Mouse (Mus musculus) thymus, postnatal 25 days (tissue): ENCODE results near the gene Ephb2.

Experiments
- DNase-seq: peaks from one replicate; pipeline ENCODE4 v3.0.0; 2022

Ephb2 gene

DNA sequence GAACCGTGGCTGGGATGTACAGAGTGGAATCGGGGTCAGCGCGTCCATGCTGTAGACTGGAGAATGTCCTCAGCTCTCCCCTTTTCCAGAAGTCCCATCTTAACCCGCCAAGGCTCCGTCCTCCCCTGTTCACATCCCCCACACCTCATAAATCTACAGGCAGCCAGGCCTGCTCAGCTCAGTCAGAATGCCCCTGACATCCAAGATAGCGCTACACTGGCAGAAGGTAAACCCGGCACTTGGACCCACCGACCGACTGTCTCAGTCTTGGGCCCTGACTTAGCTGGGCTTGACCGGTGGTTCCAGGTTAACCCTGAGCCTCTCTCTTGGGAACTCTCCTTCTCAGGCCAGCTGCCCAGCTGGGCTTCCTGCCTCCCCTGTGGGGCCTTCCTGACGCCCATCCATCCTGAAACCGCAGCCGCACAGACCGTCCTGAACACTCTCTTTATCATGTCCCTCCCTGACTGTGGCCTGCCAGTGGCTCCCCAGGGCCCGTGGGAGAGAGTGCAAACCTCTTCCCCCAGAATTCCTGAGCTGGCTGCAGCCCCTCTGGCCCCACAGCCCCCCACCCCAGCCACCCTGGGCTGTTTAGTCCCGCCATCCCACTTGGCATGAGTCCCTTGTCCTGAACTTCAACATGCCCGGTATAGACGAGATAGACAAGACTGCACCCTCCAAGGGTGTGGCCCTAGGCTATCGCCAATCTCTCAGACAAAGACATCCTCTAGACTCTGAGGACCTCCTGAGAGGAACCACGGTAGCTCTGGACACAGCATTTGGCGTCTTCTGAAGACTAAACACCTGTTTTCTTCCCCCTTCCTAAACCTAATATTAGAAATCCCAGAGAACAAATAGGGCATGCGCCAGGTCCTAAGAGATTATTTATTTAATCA, 37.9 kb downstream of the Ephb2 start:
- no peak for DNase-seq

DNA sequence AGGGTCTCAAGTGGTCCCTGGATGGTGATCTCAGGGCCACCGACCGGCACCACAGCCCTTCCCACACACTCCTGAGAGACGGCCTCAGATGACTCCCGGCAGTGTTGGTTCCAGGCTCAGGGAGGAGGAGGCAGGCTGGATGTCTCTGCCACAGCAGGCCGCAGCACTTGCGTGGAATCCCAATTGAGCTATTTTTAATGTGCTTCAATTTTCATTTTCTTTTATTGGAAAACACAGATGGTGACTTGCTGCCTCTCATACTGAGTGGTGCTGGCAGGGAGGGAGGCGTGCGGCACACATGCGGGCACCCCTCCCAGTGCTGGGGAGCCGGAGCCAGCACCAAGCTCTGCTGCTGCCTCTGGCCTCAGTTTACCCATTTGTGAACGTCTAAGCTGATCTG, 42.5 kb downstream of the Ephb2 start:
- DNase-seq = no peak

DNA sequence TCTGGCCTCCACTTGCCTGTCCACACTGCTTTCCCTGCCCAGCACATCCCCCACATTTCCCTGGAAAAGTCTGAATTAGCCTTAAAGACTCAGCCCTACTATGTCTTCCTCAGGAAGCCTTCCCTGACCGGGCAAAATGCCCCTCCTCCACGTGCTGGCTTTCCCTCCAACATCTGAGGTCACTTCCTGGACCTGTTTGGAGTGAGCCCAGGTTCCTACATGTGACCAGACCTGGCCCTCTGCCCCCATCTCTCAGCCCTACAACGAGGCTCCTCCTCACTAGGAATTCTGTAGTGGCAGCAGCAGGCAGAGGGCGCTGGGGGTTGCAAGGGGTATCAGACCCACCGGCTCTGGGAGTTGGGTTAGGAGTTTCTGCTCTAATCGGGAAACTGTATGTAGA, 46.0 kb downstream of the Ephb2 start:
- no peak for DNase-seq

DNA sequence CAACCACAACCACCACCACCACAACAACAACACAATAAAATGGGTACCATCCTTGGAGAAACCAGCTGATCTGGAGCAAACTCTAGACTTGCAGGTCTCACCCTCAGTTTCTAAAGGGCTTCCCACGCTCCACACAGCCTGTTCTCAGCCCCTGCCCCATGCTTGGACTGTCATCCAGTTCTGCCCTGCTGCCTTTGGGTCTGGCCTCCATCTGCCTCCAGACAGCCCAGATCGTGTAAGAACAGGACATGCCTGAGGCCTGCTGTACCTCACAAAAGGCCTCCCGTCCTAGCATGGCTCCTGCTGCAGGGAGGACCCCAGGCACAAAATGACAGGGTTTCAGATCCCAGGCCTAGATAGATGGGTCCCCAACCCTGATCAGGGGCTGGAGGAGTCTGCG, 48.4 kb downstream of the Ephb2 start:
- DNase-seq = no peak

DNA sequence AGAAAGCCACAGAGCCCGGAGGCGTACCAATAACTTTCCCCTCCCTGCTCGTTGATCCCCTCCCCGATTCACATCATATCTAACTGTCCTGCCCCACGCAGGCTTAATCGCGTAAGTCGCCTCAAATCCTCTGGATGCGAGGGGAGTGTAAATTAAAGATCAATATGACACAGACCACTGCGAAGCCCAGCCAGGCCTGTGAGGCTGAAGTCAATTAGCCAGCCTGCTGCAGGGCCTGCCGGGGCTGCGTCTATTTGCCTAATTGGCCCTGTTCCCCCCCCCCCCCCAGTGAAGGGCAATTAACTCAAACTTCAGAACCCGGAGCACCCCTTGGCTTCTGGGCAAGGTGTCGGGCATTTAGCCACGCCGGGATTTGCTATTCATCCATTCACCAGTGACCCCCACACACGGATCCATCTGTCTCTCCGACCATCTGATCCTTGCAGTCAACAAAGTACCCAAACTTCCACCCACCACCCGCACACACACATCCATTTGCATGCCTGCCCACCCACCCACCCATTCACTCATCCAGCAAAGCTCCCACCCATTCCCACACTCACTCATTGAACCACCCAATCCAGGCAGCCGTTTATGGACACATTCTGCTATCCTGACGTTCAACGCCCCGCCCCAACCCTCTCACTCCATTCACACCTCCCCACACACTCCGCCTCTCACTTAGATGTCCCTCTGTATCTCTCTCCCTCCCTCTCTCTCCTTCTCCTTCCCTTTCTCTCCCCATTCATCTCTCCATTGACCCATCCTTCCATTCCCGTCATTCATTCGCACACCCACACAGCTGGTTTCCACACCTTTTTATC, 49.1 kb downstream of the Ephb2 start:
- no peak for DNase-seq

DNA sequence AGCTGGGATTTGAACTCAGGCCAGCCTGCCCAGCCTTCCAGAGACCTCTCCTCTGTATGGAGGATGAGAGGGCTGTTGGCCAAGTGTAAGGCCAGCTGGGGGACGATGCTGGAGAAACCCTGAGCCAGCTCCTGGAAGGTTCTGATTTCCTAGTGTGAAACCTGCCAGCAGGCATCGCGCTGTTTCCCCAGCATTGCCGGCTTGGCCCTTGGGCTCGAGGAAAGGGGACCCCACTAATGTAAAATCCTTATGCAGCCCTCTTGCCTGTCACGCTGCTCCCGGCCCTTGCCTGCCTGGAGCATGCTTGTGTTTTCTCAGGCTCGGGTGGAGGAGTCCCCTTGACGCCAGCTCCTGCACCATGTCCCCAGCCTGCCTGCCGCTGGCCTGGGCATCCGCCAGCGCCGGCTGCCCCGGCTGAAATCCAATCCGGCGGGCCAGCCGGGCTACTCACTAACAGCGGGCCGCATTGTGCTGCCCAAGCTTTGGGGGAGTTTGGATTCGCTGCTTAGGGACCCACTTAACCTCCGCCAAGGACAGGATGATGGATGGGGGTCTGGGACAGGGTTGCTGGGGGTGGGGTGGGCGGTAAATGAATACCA, 52.1 kb downstream of the Ephb2 start:
- DNase-seq = no peak

DNA sequence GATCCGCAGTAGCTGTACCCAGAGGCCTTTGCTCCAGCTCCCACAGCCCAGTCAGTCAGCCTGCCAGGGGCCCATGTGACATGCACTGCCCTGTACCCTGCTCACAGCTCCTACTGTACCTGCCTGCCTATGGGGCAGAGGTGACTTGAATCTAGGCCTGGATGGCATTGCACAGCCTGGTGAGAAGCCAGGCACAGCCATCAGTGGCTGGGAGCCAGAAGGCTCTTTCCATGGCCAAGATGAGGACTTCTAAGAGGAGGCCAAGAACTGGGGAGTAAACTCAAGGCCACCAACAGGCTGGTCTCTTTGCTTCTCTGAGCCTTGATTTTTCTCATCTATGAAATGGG, 53.2 kb downstream of the Ephb2 start:
- no peak for DNase-seq

DNA sequence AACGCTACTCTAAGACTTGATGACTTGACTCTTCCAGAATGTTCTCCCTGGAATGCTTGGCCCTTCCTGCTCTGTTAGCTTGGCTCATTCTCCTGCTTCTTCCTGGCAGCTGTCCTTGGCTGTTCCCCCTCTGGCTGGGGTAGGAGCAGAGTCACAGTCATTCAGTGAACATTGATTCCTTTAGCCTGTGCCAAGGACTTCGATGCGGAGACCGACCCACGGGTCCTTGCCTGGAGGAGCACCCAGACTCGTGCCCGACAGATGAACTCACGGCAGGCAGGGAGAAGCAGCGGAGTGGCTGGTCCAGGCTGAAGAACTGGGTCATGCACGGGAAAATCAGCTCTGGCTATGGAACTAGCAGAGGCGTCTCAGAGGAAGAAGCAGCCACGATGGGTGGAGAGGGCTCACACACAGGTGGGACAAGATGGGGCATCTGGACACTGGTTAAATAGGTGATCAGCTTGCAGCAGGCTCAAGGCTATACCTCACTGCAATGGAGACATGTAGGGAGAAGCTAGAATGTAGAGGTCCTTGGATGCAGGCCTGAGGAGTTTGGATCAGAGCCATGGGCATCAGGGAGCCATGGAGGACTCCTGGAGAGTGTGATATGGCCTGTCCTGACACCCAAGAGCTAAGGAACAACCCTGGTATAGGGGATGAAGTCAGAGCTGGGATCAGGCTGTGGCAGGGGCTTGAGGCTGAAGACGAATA, 53.8 kb downstream of the Ephb2 start:
- DNase-seq = no peak

DNA sequence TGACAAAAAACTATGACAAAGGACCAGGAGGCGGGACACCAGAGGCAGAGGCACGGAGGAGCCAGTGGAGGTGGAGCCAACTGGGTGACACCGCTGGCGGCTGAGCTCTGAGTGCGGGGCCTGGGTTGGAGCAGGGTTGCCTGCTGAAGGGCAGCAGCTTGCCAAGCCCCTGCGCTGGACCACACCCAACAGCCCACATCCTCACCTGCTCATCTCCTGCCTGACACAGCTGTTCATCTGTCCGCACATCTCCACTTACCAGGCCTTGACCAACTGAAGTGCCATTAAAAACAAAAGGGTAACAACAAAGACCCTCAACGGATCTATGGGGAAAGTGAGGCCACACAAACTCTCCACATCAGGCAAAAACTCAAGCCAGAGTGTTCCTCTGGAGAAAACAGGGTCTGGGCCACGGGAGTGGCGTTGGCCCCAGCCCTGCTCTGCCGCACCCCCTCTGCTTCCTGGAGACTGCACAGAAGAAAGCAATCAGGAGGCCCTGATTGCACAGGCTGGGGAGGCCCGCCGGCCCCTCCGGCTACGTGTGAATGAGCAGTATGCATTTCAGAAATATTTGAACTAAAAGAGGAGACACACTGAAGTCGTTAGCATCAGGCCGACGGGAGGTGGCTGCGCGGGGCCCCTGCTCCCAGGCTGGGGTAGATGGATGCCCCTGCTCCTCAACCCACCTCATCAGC, 55.4 kb downstream of the Ephb2 start:
- no peak for DNase-seq

DNA sequence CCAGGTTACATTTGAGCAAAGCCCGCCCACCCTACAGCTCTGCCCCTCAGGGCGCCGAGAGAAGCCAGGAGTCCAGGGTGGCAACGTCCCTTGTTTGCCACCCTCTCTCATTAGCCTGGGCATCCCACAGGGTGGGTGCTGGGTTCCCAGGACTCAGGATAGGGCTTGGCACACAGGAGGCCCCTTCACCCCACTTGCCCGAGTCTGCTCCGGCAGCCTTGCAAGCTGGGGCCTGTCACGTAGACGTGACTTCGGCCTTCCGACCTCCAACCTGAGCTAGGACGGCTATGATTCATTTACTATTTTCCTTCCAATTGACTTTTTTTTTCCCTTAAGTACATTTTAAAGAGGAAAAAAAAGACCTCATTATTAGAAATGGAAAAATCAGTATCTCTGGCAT, 56.6 kb downstream of the Ephb2 start:
- DNase-seq = no peak

DNA sequence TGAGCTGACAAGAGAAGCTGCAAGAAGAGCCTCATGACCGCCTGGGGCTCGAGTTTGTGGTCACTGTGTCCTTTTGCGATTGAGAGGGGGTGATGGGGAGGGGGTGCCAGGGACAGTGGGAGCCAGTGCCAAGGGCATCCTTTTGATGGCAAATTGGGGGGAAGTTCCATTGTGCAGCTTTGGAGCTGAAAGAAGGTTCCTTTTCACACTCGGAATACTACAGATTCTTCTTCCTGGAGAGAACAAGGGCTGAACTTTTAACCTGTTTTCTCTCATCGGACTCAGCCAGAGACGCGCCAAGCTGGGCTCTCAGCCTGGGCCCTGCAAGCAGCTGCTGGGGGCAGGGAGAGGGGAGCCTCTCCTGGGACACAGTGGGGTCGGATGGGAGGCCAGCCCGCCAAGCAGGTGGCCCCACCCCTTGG, 59.3 kb downstream of the Ephb2 start:
- no peak for DNase-seq

DNA sequence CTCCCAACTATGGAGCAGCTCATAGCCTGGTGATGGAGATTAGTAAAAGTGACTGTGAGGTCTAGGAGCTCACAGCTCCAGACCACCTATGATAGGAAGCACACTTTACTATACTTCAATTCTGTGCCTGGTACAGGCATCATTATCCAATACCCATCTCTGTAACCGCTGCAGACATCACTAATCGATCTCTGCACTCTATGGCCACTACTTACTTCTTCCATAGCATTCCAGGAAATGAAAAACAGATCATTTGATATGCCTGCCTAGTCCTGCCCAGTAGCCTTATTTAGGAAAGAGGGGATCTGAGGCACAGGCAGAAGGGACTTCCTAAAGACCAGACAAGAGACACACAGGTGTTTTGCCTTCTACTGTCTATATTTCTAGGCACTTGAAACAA, 59.9 kb downstream of the Ephb2 start:
- no peak for DNase-seq

DNA sequence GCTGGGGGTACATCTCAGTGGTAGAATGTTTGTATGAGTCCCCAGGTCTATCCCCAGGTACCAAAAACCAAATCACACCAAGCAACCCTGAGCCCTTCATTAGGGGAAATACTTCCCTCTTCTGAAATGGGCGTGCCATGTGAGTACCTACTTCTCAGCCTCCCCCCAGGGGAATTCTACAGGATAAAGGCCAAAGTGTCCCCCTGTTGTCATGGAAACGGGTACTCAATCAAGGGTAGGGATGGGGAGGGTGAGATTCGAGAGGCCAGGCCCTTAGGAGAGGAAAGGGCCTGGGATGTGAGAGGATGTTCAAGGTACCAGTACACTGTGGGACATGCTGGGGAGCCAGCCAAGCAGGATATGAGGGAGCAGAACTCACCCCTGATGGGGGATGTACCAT, 61.6 kb downstream of the Ephb2 start:
- DNase-seq = no peak

DNA sequence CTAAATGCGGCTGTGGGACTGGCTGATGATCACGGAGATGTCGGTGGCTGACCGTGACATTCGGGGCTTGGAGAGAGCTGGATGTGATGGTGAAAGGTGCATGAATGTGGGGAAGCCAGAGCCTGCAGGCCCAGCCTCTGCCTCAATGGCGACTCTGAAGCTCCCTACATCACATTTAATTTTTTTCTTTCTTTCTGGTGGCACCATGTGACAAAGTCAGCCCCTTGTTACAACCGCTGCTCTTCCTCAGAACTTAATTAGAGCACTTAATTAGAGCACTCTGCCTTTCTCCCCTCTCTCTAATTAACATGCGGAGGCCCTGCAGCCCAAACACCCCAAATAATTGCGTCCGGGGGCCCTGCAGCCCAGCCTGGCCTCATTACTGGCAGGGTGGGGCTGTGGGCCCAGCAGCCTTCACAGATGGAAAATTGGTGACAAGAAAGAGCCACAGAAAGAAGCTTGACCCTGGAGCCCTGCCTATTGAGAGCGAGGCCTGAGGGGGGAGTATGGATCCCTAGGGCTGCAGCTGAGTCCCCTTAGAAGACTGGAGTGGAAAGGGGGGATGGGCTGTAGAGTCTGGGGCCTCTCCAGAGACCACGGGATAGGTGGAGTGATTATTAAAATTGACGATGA, 62.7 kb downstream of the Ephb2 start:
- no peak for DNase-seq

DNA sequence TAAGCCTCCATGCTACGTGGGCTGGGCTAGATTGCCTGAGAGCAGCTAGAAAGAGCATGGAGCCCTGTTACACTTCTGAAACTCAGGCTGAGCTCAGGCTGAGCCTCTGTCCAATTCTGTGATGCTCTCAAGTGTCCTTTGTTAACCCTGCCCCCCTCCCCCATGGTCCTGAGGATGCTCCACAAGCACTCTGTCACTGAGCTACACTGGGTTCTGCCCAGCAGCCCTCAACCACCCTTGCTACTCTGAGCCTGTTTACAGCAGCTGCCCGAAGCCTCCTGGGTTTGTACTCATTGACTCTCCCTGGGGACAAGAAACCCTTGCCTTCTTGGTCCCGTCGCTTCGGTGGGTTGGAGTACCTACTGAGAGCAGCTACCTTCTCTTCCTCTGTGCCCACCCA, 63.5 kb downstream of the Ephb2 start:
- no peak for DNase-seq

DNA sequence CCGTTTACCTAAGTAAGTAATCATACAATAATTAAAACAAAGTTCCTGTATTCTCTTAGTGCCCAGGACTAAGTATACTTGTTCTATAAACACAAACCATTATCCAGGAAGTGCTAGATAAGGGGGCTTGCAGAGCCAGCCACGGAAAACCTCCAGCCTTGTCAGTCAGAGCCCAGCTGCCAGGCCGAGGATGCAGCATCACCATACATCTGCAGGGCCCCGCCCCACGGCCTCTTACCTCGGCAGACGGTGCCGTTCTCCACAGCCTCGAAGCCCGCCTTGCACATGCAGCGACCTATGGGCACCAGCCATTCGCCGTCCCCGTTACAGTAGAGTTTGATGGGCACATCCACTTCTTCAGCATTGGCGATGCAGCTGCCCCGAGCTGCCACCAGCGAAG, 65.1 kb downstream of the Ephb2 start:
- DNase-seq = no peak

DNA sequence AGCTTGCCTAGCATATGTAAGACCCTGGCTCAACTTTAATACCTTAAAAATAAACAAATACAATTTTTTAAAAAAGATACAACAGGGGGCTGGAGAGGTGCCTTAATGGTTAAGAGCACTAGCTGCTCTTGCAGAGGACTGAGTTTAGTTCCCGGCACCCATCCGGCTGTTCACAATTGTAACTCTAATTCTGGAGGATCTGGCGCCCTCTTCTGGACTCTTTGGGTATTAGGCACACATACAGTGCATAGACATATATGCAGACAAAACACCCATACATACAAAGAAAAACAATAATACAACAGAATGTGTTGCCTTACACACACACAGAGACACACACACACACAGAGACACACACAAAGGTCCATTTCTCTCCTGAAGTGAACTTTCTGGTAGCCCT, 67.3 kb downstream of the Ephb2 start:
- no peak for DNase-seq

DNA sequence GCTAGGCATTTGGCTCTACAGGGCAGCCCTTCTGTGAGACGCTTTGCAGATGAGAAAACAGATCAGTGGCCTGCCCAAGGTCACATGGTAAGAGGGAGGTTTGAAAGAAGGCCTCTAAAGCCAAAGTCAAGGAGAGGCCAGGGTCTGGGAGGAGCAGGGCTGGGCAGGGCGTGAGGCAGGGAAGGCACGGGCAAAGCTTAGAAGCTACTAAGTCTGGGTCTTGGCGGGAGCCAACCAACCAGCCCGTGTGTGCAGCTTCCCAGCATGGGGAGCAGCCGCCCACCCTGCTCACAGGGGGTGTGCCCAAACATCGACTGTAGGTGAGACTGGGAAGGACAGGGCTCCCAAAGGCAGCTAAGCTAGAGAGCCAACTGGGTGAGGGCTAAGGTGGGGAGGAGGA, 70.7 kb downstream of the Ephb2 start:
- DNase-seq = no peak

DNA sequence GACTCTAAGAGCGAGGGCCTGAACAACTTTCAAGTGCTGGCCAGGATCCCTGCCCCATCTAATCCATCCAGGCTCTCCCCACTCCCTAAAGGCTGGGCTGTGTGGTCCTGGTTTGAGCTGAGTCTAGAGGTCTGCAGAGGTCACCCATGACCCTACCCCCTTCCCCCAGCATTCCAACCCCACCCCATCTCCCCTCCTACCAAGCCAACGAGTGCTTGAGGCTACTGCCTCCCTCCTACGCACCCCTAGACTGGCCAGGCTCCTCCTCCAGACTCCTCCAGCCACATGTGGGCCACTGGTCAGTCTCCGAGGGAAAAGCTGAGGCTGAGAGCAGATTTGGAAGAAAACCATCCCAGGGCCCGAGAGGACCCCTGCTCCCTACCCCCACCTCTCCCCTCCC, 72.4 kb downstream of the Ephb2 start:
- DNase-seq = no peak

DNA sequence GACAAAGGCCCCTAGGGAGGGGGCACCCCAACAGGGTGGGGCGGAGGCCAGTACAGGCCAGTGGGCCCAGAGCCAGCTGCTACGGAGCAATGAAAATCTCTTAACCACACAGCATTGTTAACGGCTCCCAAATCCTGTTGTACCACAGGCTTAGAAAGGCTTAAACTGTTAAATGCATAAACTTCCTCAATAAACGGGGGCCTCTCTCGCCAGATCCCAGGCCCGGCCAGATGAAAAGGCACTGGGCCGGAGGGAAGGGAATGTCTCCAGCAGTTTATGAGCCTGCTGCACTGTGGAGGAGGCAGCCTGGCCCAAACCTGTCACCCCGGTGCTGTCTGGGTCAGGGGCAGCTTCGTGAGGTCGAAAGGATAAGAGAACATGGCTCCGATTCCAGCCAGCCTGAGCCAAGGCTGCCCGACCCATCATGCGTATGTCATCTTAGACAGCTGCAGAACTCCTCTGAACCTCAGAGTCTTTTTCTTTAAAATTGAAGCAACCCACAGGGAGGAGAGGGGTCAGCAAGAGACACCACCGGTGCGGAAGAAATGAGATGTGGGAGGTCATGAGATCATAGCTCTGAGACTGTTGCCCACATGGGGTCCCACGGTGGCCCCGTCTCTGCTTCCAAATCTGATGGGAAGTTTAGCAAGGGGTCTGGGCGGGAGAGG, 73.9 kb downstream of the Ephb2 start:
- DNase-seq = no peak

DNA sequence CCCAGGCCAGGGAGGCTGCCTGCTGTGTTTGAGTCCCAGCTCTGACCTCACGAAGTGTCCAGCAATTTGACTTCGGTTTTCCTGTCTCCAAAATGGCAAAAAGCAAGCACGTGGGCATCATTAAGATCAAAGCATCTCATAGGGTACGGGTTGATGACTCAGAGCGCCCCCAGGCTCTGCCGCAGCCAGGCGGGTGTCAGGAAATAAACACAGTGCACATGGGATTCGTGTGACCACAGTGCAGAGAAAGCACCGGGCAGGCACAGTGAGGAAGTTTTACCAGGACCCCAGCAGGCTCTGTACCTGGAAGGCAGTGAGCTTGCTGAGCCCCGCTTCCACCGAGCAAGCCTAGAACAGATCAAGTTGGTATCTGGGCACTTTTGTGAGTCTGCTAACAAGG, 74.9 kb downstream of the Ephb2 start:
- no peak for DNase-seq

DNA sequence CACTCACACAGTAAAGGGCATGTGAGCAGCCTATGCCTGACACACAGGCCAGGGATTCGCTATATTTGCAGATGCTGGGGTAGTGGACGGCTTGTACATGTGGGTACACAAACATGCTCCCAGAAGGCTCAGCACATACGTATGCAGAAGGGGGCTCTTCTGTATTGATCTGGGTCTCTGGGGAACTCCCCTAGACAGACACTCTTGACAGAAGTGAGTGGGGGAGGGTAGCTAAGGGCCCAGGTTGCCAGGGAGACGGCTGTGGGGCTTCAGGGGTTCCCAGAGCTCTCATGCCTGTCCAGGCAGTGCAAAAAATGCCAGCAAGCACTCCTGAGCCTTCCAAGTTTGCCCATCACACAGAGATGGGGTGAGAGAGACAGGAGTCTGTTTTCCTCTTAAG, 78.7 kb downstream of the Ephb2 start:
- DNase-seq = no peak
